Mouse (Mus musculus): Measurements from ENCODE around the gene Gm10282.

- TF ChIP-seq MEF2A (IDR thresholded peaks at IDR 0.05; ENCODE audit: borderline replicate concordance, low read depth, low read length) (no peak), CTCF (conservative IDR thresholded peaks at IDR 0.05 in 1 of 2, IDR thresholded peaks at IDR 0.05 in 1 of 2; ENCODE audit: low read depth in 2 of 2, low read length in 2 of 2) (no peak), TCF12 (IDR thresholded peaks at IDR 0.05; ENCODE audit: low read depth, low read length) (no peak), POLR2A (IDR thresholded peaks at IDR 0.05; ENCODE audit: low read depth, low read length) (no peak), JUND (conservative IDR thresholded peaks at IDR 0.05; ENCODE audit: low read depth, low read length) (no peak), SMC3 (IDR thresholded peaks at IDR 0.05; ENCODE audit: low read depth, low read length) (no peak), EP300 (IDR thresholded peaks at IDR 0.05; ENCODE audit: low read length) (no peak)
Measured at GRCm38 (mm10) chr8:72263451-72263850, 41.6 kb downstream of the Gm10282 start.
